Mouse (Mus musculus): ENCODE measurements around the gene Ttc22.

GRCm38 (mm10) chr4:106665673-106666072, 43.4 kb downstream of the Ttc22 start:
- TF ChIP-seq CTCF (IDR thresholded peaks at IDR 0.05; ENCODE audit: extremely low read depth, insufficient read depth, low read length) (no peak), POLR2A (IDR thresholded peaks at IDR 0.05; ENCODE audit: extremely low read depth, insufficient read depth, low read length) (no peak)

Data from cortical plate, adult 2 months (tissue).